Mouse (Mus musculus) lung, adult 2 months (tissue): ENCODE results near the gene 1500009L16Rik. TPM values are rescaled to one million over a fixed set of nuclear protein-coding genes. Genes with fewer than 3 reads are reported as not detected.

Experiments
- DNase-seq: peaks from one replicate; pipeline ENCODE4 v3.0.0; 2022
- H3K4me1 ChIP-seq: fragments of 200-500 bp; 2 replicates; pipeline ENCODE4 v1.6.1; 2011; ENCODE audit warnings: low read length; ENCODE audit not compliant: control insufficient read depth, insufficient read depth
- H3K4me3 ChIP-seq: fragments of 200-500 bp; replicated peaks from 2 replicates; pipeline ENCODE3; 2011; ENCODE audit warnings: low read depth, mild to moderate bottlenecking, control low read depth, low read length; ENCODE audit errors: extremely low read depth
- CTCF ChIP-seq: fragments of 200-500 bp; IDR thresholded peaks from 2 replicates; pipeline ENCODE4 v1.5.1; 2011; ENCODE audit warnings: mild to moderate bottlenecking, low read length, control low read depth; ENCODE audit not compliant: insufficient read depth
- POLR2A ChIP-seq: fragments of 200-500 bp; IDR thresholded peaks from 2 replicates; pipeline ENCODE4 v1.6.1; 2011; ENCODE audit warnings: low read depth, mild to moderate bottlenecking, control low read depth, low read length, borderline replicate concordance; ENCODE audit errors: extremely low read depth
- WGBS: fragments of 180-500 bp; shearing (Covaris S2); methylation state at CpG from one replicate; pipeline ENCODE4 v1.1.7; 2018; 5-methylcytosine and 5-hydroxymethylcytosine counted together
- polyA plus RNA-seq: library from polyadenylated mRNA; depleted of rRNA; stranded (reverse); fragments of >200 nt; gene quantifications from 2 replicates; pipeline ENCODE4 v1.2.3, GENCODE M21; 2012

The 1500009L16Rik gene
- polyA plus RNA-seq, 1 experiment: 2.2 TPM

GRCm38 (mm10) chr10:83726164-83726563 lies 3.5 kb downstream of the 1500009L16Rik start:
- WGBS: 59% methylated on average over 11 of the region's 11 CpGs
- no peaks in the 10 kb centered on the region; the same call in 1 of the 2 replicates for H3K4me1 ChIP-seq
- H3K4me3 ChIP-seq: no peak overlapping the region
- no peak for TF ChIP-seq POLR2A
- no peak for TF ChIP-seq CTCF
- peak; percentile 14 for DNase-seq

- DNase-seq: no peak
- no peak for TF ChIP-seq POLR2A
- TF ChIP-seq CTCF: no peak
- Histone ChIP-seq H3K4me3 (no peak overlapping the region), H3K4me1 (no peaks in the 10 kb centered on the region)
- 73% methylated on average over 5 of the region's 5 CpGs for WGBS
Observed at GRCm38 (mm10) chr10:83727846-83728245, 5.2 kb downstream of the 1500009L16Rik start.

GRCm38 (mm10) chr10:83728529-83728928 lies 5.9 kb downstream of the 1500009L16Rik start:
- no peaks in the 10 kb centered on the region for H3K4me1 ChIP-seq
- DNase-seq: no peak
- TF ChIP-seq POLR2A (no peak), CTCF (no peak)
- 76% methylated on average over 6 of the region's 6 CpGs for WGBS
- H3K4me3 ChIP-seq: no peak overlapping the region

- no peak for DNase-seq
- Histone ChIP-seq H3K4me3 (no peak overlapping the region), H3K4me1 (no peaks in the 10 kb centered on the region)
- 77% methylated on average over 3 of the region's 3 CpGs for WGBS
- no peak for TF ChIP-seq CTCF
- no peak for TF ChIP-seq POLR2A
Observed at GRCm38 (mm10) chr10:83729076-83729475, 6.4 kb downstream of the 1500009L16Rik start.

GRCm38 (mm10) chr10:83729492-83729891 lies 6.8 kb downstream of the 1500009L16Rik start:
- TF ChIP-seq POLR2A: no peak
- peak; percentile 95 for TF ChIP-seq CTCF

GRCm38 (mm10) chr10:83733725-83734124 lies 11.1 kb downstream of the 1500009L16Rik start:
- no peak for TF ChIP-seq CTCF
- TF ChIP-seq POLR2A: no peak
- WGBS: 76% methylated on average over 4 of the region's 4 CpGs
- Histone ChIP-seq H3K4me1 (no peaks in the 10 kb centered on the region), H3K4me3 (no peak overlapping the region)
- DNase-seq: no peak

More at GRCm38 (mm10) chr10:83729492-83729891, 6.8 kb downstream of the 1500009L16Rik start:
- no peaks in the 10 kb centered on the region for H3K4me1 ChIP-seq
- DNase-seq: peak; percentile 88
- WGBS: 26% methylated on average over 7 of the region's 7 CpGs
- H3K4me3 ChIP-seq: no peak overlapping the region

GRCm38 (mm10) chr10:83738996-83739655 lies 16.5 kb downstream of the 1500009L16Rik start:
- TF ChIP-seq CTCF: no peak
- no peak for TF ChIP-seq POLR2A
- DNase-seq: no peak
- Histone ChIP-seq H3K4me3 (no peak overlapping the region), H3K4me1 (no peaks in the 10 kb centered on the region)
- WGBS: 69% methylated on average over 15 of the region's 15 CpGs

- WGBS: 49% methylated on average over 3 of the region's 3 CpGs
- H3K4me3 ChIP-seq: no peak overlapping the region
- H3K4me1 ChIP-seq: no peaks in the 10 kb centered on the region
- no peak for DNase-seq
- TF ChIP-seq POLR2A (no peak), CTCF (no peak)
Observed at GRCm38 (mm10) chr10:83744656-83745055, 22.0 kb downstream of the 1500009L16Rik start.

GRCm38 (mm10) chr10:83753056-83753455 lies 30.4 kb downstream of the 1500009L16Rik start:
- H3K4me3 ChIP-seq: no peak overlapping the region
- 87% methylated on average over 1 of the region's 1 CpGs for WGBS
- no peaks in the 10 kb centered on the region for H3K4me1 ChIP-seq
- TF ChIP-seq CTCF (no peak), POLR2A (no peak)
- no peak for DNase-seq

GRCm38 (mm10) chr10:83757343-83757962 lies 34.8 kb downstream of the 1500009L16Rik start:
- TF ChIP-seq CTCF: no peak
- TF ChIP-seq POLR2A: no peak
- no peak for DNase-seq

GRCm38 (mm10) chr10:83758732-83759131 lies 36.1 kb downstream of the 1500009L16Rik start:
- no peaks in the 10 kb centered on the region for H3K4me1 ChIP-seq
- H3K4me3 ChIP-seq: no peak overlapping the region
- WGBS: 86% methylated on average over 13 of the region's 13 CpGs
- TF ChIP-seq CTCF (no peak), POLR2A (no peak)
- DNase-seq: no peak

More at GRCm38 (mm10) chr10:83757343-83757962, 34.8 kb downstream of the 1500009L16Rik start:
- WGBS: 58% methylated on average over 17 of the region's 17 CpGs
- Histone ChIP-seq H3K4me3 (no peak overlapping the region), H3K4me1 (no peaks in the 10 kb centered on the region)
